Mouse (Mus musculus): ENCODE results near the gene Dgkb.

GRCm38 (mm10) chr12:38598096-38598495, 780.6 kb downstream of the Dgkb start:
- TF ChIP-seq POLR2A (IDR thresholded peaks at IDR 0.05; ENCODE audit: low read depth, low read length), result no peak
- no peak for TF ChIP-seq CTCF (IDR thresholded peaks at IDR 0.05; ENCODE audit: extremely low read depth, insufficient read length, insufficient replicate concordance, low read depth, low read length)

Measured in small intestine, adult 2 months (tissue).